Mouse (Mus musculus) forebrain, embryonic 15.5 days (tissue): ENCODE data around the gene Zfp518a. TPM values are rescaled to one million over a fixed set of nuclear protein-coding genes. Genes with fewer than 3 reads are reported as not detected.

Experiments used
- ATAC-seq: fragments of 200-750 bp; cut with Nextera tagmentation; replicated peaks from 2 replicates; pipeline ENCODE4 v1.8.0; 2017; ENCODE audit warnings: mild to moderate bottlenecking, moderate TSS enrichment, moderate library complexity
- H3K27ac ChIP-seq: fragments of 300-500 bp; sonication (generic); replicated peaks from 2 replicates; pipeline ENCODE4 v1.5.1; 2015; ENCODE audit warnings: mild to moderate bottlenecking, inconsistent platforms
- H3K27me3 ChIP-seq: fragments of 300-500 bp; sonication (generic); 2 replicates; pipeline ENCODE4 v1.6.1; 2015; ENCODE audit warnings: inconsistent platforms
- H3K36me3 ChIP-seq: fragments of 300-500 bp; sonication (generic); 2 replicates; pipeline ENCODE4 v1.6.1; 2015; ENCODE audit warnings: mild to moderate bottlenecking, inconsistent platforms
- H3K4me1 ChIP-seq: fragments of 300-500 bp; sonication (generic); 2 replicates; pipeline ENCODE4 v1.6.1; 2015; ENCODE audit warnings: inconsistent platforms
- H3K4me2 ChIP-seq: fragments of 300-500 bp; sonication (generic); replicated peaks from 2 replicates; pipeline ENCODE4 v1.6.1; 2015; ENCODE audit warnings: mild to moderate bottlenecking, inconsistent platforms
- H3K4me3 ChIP-seq: fragments of 300-500 bp; sonication (generic); 2 replicates; pipeline ENCODE4 v1.5.1; 2015; ENCODE audit warnings: mild to moderate bottlenecking, inconsistent platforms
- H3K9ac ChIP-seq: fragments of 300-500 bp; sonication (generic); replicated peaks from 2 replicates; pipeline ENCODE4 v1.6.1; 2015; ENCODE audit warnings: mild to moderate bottlenecking, inconsistent platforms
- H3K9me3 ChIP-seq: fragments of 300-500 bp; sonication (generic); 2 replicates; pipeline ENCODE4 v1.6.1; 2016; ENCODE audit warnings: inconsistent platforms
- WGBS: fragments of 180-500 bp; shearing (Covaris S2); methylation state at CpG from one replicate; pipeline ENCODE4 v1.1.7; 2015; ENCODE audit warnings: mixed read lengths; 5-methylcytosine and 5-hydroxymethylcytosine counted together
- polyA plus RNA-seq: library from polyadenylated mRNA; unstranded; fragments of >200 nt; fragmentation: Nextera tagmentation; extraction: Ambion mirVana; gene quantifications from 2 replicates; pipeline ENCODE4 v1.2.1, GENCODE M21; 2015

The Zfp518a gene
- 6.0 and 6.8 TPM in 2 replicates for polyA plus RNA-seq

- under 1% methylated on average over 83 of the region's 89 CpGs for WGBS
- Histone ChIP-seq H3K9ac (peak within 1 kb of the TSS; percentile 57), H3K4me1 (peaks cover 10% of the 10 kb centered on the region; the same call in 1 of the 2 replicates), H3K9me3 (no peaks in the 10 kb centered on the region), H3K27me3 (peaks cover 28% of the 10 kb centered on the region), H3K27ac (peak within 1 kb of the TSS; percentile 93), H3K4me3 (peak within 1 kb of the TSS; percentile 74), H3K36me3 (no peaks in the 10 kb centered on the region), H3K4me2 (peak within 1 kb of the TSS; percentile 68)
- peak; percentile 96 for ATAC-seq
These were observed at the start of gene Zfp518a for GRCm38 (mm10) chr19:40894519-40895392. Gene Zfp518a (plus strand): TSS chr19:40894705.

DNA sequence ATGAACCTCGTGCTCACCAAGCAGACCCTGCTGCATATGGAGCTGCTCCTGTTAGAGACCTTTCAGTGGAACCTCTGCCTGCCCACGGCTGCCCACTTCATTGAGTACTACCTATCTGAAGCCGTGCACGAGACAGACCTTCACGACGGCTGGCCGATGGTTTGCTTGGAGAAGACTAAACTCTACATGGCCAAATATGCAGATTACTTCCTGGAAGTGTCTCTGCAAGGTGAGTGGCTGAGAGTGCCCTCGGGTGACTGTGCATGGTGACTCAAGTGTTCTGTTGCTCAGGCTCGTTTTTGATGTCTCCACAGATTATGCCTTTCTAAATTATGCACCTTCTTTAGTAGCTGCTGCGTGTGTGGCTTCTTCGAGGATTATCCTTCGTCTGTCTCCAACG is 49.8 kb upstream of the Zfp518a start:
- no peak overlapping the region for H3K27ac ChIP-seq
- ATAC-seq = no peak
- H3K4me1 ChIP-seq = no peaks in the 10 kb centered on the region
- no peaks in the 10 kb centered on the region for H3K27me3 ChIP-seq
- 93% methylated on average over 13 of the region's 13 CpGs for WGBS
- peaks cover 79% of the 10 kb centered on the region for H3K36me3 ChIP-seq
- no peak overlapping the region for H3K4me2 ChIP-seq
- H3K9me3 ChIP-seq = no peaks in the 10 kb centered on the region
- no peak overlapping the region for H3K4me3 ChIP-seq
- no peak overlapping the region for H3K9ac ChIP-seq

DNA sequence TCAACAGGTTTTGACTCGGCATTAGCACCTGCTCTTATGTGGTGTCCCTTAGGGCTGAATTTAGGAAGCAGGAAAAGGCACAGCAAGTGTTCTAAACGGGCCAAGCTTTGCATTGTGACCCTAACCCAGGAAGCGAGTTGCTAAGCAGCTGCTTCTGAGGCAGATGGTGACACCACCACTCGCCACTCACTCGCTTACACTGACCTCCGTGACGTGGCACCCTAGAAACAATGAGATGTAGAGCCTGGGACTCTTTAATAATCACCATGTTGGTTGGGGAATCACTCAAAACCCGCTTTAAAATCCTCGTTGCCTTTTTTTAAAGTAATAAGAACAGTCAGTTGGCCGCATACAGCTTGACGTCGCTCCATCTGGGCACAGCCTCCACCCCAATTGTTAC is 45.1 kb upstream of the Zfp518a start:
- peaks cover 54% of the 10 kb centered on the region for H3K36me3 ChIP-seq
- H3K9me3 ChIP-seq = no peaks in the 10 kb centered on the region
- H3K27ac ChIP-seq = no peak overlapping the region
- H3K4me2 ChIP-seq = no peak overlapping the region
- 83% methylated on average over 12 of the region's 12 CpGs for WGBS
- no peak overlapping the region for H3K4me3 ChIP-seq
- no peak for ATAC-seq
- no peak overlapping the region for H3K9ac ChIP-seq
- no peaks in the 10 kb centered on the region for H3K27me3 ChIP-seq
- H3K4me1 ChIP-seq = no peaks in the 10 kb centered on the region

DNA sequence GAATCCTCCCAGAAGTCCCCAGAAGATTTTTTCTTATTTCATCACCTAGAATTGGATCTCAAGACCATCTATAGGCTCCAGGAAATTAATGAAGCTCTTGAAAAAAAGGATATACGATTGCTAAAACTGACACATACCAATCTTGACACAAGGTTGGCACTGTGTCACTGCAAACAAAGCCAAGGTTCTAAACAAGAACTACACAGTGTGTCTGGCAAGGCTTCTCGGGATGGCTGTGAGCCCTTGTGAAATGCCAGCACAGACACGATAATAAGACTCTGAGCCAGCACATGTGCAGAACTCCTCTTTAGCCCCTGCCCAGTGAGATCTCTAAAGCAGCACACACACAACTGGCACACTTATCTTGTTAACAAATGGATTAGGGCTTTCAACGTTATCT is 35.0 kb upstream of the Zfp518a start:
- 42% methylated on average over 4 of the region's 4 CpGs for whole genome bisulfite sequencing
- Histone ChIP-seq H3K27me3 (peaks cover 4% of the 10 kb centered on the region; the same call in 1 of the 2 replicates), H3K9ac (no peak overlapping the region), H3K4me3 (no peak overlapping the region), H3K4me2 (no peak overlapping the region), H3K9me3 (no peaks in the 10 kb centered on the region), H3K4me1 (no peaks in the 10 kb centered on the region), H3K27ac (no peak overlapping the region), H3K36me3 (no peaks in the 10 kb centered on the region)
- no peak; the same call in 1 of the 2 replicates for ATAC-seq

GRCm38 (mm10) chr19:40868284-40868683 is 26.2 kb upstream of the Zfp518a start:
- Histone ChIP-seq H3K27me3 (peaks cover 23% of the 10 kb centered on the region), H3K4me1 (no peaks in the 10 kb centered on the region), H3K4me3 (no peak overlapping the region), H3K4me2 (no peak overlapping the region), H3K9ac (no peak overlapping the region), H3K36me3 (no peaks in the 10 kb centered on the region), H3K9me3 (no peaks in the 10 kb centered on the region), H3K27ac (no peak overlapping the region)
- 43% methylated on average over 5 of the region's 5 CpGs for WGBS
- ATAC-seq = no peak

GRCm38 (mm10) chr19:40869425-40870105 is 24.9 kb upstream of the Zfp518a start:
- 0 out of 2 replicates have a peak, but pooled peaks cover 4% of the 10 kb centered on the region for H3K4me1 ChIP-seq
- H3K36me3 ChIP-seq = no peaks in the 10 kb centered on the region
- H3K27me3 ChIP-seq = peaks cover 26% of the 10 kb centered on the region
- H3K4me2 ChIP-seq = no peak overlapping the region
- no peak overlapping the region for H3K27ac ChIP-seq
- no peak for ATAC-seq
- H3K9me3 ChIP-seq = no peaks in the 10 kb centered on the region
- H3K4me3 ChIP-seq = no peak overlapping the region
- 93% methylated on average over 3 of the region's 3 CpGs for WGBS
- no peak overlapping the region for H3K9ac ChIP-seq

DNA sequence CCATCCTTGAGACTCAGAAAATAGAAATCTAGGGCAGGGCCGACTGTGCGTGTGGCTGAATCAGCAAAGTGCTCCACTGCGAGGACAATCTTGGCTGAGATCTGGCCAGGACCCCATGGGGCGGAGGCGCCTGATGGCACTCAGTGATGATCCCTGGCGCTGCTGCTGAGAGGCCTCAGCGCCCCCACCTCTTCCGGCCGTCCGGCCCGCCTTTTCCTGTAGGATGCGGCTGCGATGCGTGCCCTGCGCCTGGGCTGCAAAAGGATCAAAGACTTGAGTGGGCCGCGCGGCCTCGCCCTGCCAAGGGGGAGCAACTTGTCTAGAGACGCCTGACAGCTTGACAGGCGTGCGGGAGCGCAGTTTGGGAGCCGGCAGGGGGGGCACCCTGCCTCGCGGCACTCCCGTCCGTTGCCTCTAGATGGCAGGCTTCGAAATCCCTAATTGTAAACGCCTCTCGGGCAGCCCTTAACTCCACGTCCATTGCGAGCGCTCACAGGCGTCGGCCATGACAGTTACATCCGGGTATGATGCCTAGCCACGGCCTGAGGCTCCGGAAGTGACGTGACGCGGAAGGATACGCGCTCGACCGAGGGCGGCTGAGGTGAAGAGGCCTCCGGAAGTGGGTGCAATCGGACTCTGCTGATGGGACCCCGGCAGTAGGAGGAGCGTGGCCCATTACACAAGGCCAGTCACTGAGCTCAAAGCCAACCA is 21.4 kb upstream of the Zfp518a start:
- 1% methylated on average over 51 of the region's 51 CpGs for WGBS
- Histone ChIP-seq H3K4me2 (peak overlapping the region; percentile 86), H3K36me3 (no peaks in the 10 kb centered on the region), H3K9me3 (no peaks in the 10 kb centered on the region), H3K4me3 (peak overlapping the region; percentile 74), H3K9ac (peak overlapping the region; percentile 63), H3K4me1 (0 out of 2 replicates have a peak, but pooled peaks cover 4% of the 10 kb centered on the region), H3K27me3 (peaks cover 53% of the 10 kb centered on the region), H3K27ac (peak overlapping the region; percentile 93)
- peak; percentile 99 for ATAC-seq

GRCm38 (mm10) chr19:40881700-40882099 is 12.8 kb upstream of the Zfp518a start:
- H3K4me2 ChIP-seq = no peak overlapping the region
- ATAC-seq = no peak

DNA sequence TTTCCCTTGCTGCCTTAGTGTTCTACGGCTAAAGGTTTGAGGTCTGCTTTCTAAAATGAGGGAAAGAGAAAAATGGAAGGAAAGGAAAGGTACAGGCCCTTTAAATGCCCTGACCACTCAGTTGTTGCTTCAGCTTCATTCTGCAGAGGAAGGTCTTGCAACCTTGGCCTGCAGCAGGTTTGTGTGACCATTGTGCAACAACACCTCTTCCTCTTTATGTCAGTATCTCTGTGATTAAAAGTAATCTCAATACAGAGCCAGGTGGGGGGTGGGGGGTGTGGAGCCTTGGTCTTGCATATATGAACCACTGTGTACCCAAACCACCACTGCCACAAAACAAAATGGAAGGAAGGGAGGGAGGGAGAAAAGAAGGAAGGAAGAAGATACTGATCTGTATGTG is 5.6 kb upstream of the Zfp518a start:
- H3K27ac ChIP-seq = no peak overlapping the region
- no peaks in the 10 kb centered on the region for H3K36me3 ChIP-seq
- H3K4me2 ChIP-seq = no peak overlapping the region
- H3K4me1 ChIP-seq = 0 out of 2 replicates have a peak, but pooled peaks cover under 1% of the 10 kb centered on the region
- H3K9ac ChIP-seq = no peak overlapping the region
- peaks cover 67% of the 10 kb centered on the region for H3K27me3 ChIP-seq
- ATAC-seq = no peak
- 91% methylated on average over 1 of the region's 1 CpGs for WGBS
- H3K9me3 ChIP-seq = no peaks in the 10 kb centered on the region
- no peak overlapping the region for H3K4me3 ChIP-seq

More at GRCm38 (mm10) chr19:40881700-40882099, 12.8 kb upstream of the Zfp518a start:
- Histone ChIP-seq H3K9ac (no peak overlapping the region), H3K9me3 (no peaks in the 10 kb centered on the region), H3K27ac (no peak overlapping the region), H3K4me3 (no peak overlapping the region), H3K36me3 (no peaks in the 10 kb centered on the region), H3K4me1 (no peaks in the 10 kb centered on the region), H3K27me3 (peaks cover 64% of the 10 kb centered on the region)
- WGBS = 93% methylated on average over 4 of the region's 4 CpGs

- WGBS = 48% methylated on average over 21 of the region's 21 CpGs
- H3K4me1 ChIP-seq = peaks cover 10% of the 10 kb centered on the region; the same call in 1 of the 2 replicates
- H3K36me3 ChIP-seq = no peaks in the 10 kb centered on the region
- H3K9ac ChIP-seq = peak overlapping the region; percentile 57
- peak; percentile 55 for ATAC-seq
- peak overlapping the region; percentile 74 for H3K4me3 ChIP-seq
- H3K27ac ChIP-seq = peak overlapping the region; percentile 93
- H3K27me3 ChIP-seq = peaks cover 33% of the 10 kb centered on the region
- peak overlapping the region; percentile 68 for H3K4me2 ChIP-seq
- H3K9me3 ChIP-seq = no peaks in the 10 kb centered on the region
These were observed 416 bp upstream of the Zfp518a start for GRCm38 (mm10) chr19:40894071-40894506.

DNA sequence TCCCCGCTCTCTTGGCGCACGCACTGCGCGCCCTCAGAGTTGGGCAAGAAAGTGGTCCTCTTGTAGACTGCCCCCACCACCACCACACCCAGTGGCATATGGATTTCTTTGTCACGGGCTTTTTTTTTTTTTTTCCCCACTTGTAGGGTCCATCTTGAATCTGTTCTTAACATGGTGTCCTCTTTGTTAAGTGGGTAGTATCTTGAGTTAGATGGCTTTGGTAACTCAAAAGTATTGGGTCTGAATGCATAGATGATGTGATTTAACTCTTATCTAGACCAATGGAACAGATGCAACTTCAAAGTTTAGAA is 843 bp downstream of the Zfp518a start:
- under 1% methylated on average over 6 of the region's 6 CpGs for WGBS

More for the DNA sequence above, 843 bp downstream of the Zfp518a start:
- ATAC-seq = no peak
- Histone ChIP-seq H3K4me2 (peak overlapping the region; percentile 68), H3K9me3 (no peaks in the 10 kb centered on the region), H3K4me3 (peak overlapping the region; percentile 74), H3K9ac (peak overlapping the region; percentile 57), H3K36me3 (no peaks in the 10 kb centered on the region), H3K27ac (peak overlapping the region; percentile 93), H3K4me1 (peaks cover 10% of the 10 kb centered on the region; the same call in 1 of the 2 replicates), H3K27me3 (peaks cover 24% of the 10 kb centered on the region)
